Mouse (Mus musculus) lung, postnatal 0 days (tissue): ENCODE results near the gene Rnase13. TPM values are rescaled to one million over a fixed set of nuclear protein-coding genes. Genes with fewer than 3 reads are reported as not detected.

Experiments used
- ATAC-seq: fragments of 200-750 bp; cut with Nextera tagmentation; 2 replicates; pipeline ENCODE4 v1.8.0; 2017; ENCODE audit warnings: moderate library complexity
- DNase-seq: peaks from one replicate; pipeline ENCODE4 v3.0.0-alpha.2; 2016; ENCODE audit warnings: low spot score
- H3K27ac ChIP-seq: fragments of 300-500 bp; sonication (generic); 2 replicates; pipeline ENCODE4 v1.5.1; 2014; ENCODE audit warnings: antibody characterized with exemption, mild to moderate bottlenecking, low read length, mixed read lengths
- H3K27me3 ChIP-seq: fragments of 300-500 bp; sonication (generic); replicated peaks from 2 replicates; pipeline ENCODE4 v1.6.1; 2014; ENCODE audit warnings: low read length, mixed read lengths; ENCODE audit not compliant: insufficient read depth
- H3K36me3 ChIP-seq: fragments of 300-500 bp; sonication (generic); 2 replicates; pipeline ENCODE4 v1.6.1; 2014; ENCODE audit warnings: low read length, mixed read lengths; ENCODE audit not compliant: insufficient read depth
- H3K4me1 ChIP-seq: fragments of 300-500 bp; sonication (generic); 2 replicates; pipeline ENCODE4 v1.6.1; 2014; ENCODE audit warnings: antibody characterized with exemption, low read depth, low read length, mixed read lengths; ENCODE audit not compliant: insufficient read depth
- H3K4me2 ChIP-seq: fragments of 300-500 bp; sonication (generic); replicated peaks from 2 replicates; pipeline ENCODE4 v1.6.1; 2014; ENCODE audit warnings: low read depth, mild to moderate bottlenecking, low read length, moderate library complexity, mixed read lengths
- H3K4me3 ChIP-seq: fragments of 300-500 bp; sonication (generic); 2 replicates; pipeline ENCODE4 v1.5.1; 2014; ENCODE audit warnings: low read depth, low read length
- H3K9ac ChIP-seq: fragments of 300-500 bp; sonication (generic); replicated peaks from 2 replicates; pipeline ENCODE4 v1.6.1; 2014; ENCODE audit warnings: low read depth, mild to moderate bottlenecking
- H3K9me3 ChIP-seq: fragments of 300-500 bp; sonication (generic); 2 replicates; pipeline ENCODE4 v1.6.1; 2016; ENCODE audit warnings: low read length, mixed read lengths
- CTCF ChIP-seq: IDR thresholded peaks from 2 replicates; pipeline ENCODE4 v1.5.1; 2016; ENCODE audit warnings: antibody characterized with exemption, mild to moderate bottlenecking
- EP300 ChIP-seq: IDR thresholded peaks from 2 replicates; pipeline ENCODE4 v1.6.1; 2016; ENCODE audit warnings: antibody characterized with exemption, mild to moderate bottlenecking, control low read depth
- WGBS: fragments of 180-500 bp; shearing (Covaris S2); extraction: QIAGEN DNeasy Blood & Tissue Kit; methylation state at CpG from one replicate; pipeline ENCODE4 v1.1.7; 2014; 5-methylcytosine and 5-hydroxymethylcytosine counted together
- polyA plus RNA-seq: library from polyadenylated mRNA; unstranded; fragments of >200 nt; fragmentation: Nextera tagmentation; extraction: Ambion mirVana; gene quantifications from 2 replicates; pipeline ENCODE4 v1.2.1, GENCODE M21; 2015

Rnase13 gene
- polyA plus RNA-seq, 1 experiment from 2014 or later = not detected

DNA sequence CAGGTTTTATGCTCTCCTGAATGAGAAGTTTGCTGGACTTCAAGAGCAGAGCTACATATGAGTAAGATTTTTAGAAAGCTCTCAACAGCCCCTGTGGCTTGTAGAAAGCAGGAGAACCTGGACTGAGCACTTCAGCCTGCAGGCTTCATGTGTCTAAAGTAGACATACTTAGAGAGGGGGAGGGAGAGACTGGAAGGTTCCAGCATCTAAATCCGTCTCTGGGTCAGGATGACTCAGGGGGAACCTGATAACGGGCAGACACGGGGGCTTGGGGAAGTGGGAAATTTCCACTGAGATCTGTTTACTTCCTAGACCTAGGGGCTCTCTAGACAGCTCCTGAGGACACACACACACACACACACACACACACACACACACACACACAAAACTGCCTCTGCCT, 7.5 kb downstream of the Rnase13 start:
- 6% methylated on average over 3 of the region's 3 CpGs for WGBS
- H3K9me3 ChIP-seq = no peaks in the 10 kb centered on the region
- ATAC-seq (peak; percentile 9; the same call in 1 of the 2 replicates), DNase-seq (peak; percentile 83)
- H3K9ac ChIP-seq = no peak overlapping the region
- no peak overlapping the region for H3K4me3 ChIP-seq
- TF ChIP-seq EP300 (no peak), CTCF (no peak)
- H3K27ac ChIP-seq = peak overlapping the region; percentile 94
- H3K4me1 ChIP-seq = peaks cover 8% of the 10 kb centered on the region; the same call in 1 of the 2 replicates
- no peaks in the 10 kb centered on the region for H3K27me3 ChIP-seq
- H3K36me3 ChIP-seq = no peaks in the 10 kb centered on the region
- no peak overlapping the region for H3K4me2 ChIP-seq

DNA sequence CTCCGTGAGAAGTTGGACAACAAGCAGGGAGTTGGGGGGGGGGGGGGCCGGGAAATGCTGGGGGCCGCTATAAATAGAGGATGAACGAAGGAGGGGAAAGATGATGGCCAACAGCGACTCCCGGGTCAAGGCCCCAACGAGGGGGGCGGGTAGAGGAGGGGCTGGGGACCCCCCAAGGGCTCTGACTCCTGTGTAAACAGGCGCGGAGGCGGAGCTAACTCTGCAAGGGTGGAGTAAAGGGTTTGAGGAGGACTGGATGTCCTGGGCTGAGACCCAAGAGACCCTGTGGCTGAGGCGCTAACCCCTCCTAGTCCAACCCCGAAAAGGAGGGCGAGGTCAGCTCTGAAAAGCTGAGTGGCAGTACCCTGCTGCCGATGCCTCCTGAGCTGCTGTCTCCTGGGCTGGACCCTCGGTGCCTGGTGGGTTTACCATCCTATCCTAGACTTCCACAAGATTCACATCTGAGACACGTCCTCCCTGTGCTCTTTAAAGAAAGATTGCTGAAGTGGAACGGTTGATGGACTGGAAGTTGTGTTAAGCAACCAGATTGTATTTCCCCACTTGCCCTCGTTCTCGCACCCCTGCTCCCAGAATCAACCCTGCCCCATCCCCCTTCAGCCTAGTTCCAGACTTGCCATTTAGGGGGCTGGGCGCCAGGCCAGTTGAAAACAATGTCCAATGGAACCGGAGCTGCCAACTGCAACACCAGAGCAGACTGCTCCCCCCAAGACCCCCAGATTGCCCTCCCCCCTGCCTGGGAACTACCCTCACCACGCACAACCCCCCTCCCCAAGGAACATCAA, 8.4 kb downstream of the Rnase13 start, which contains the start of gene Ndrg2:
Gene Ndrg2, minus strand, starts transcription at position 199 of the 803 bp plus-strand sequence.
- H3K27me3 ChIP-seq = no peaks in the 10 kb centered on the region
- DNase-seq (peak; percentile 94), ATAC-seq (peak; percentile 87)
- peak within 1 kb of the TSS; percentile 78 for H3K4me2 ChIP-seq
- no peaks in the 10 kb centered on the region for H3K36me3 ChIP-seq
- H3K9me3 ChIP-seq = no peaks in the 10 kb centered on the region
- H3K9ac ChIP-seq = peak within 1 kb of the TSS; percentile 74
- WGBS = 3% methylated on average over 19 of the region's 23 CpGs
- TF ChIP-seq CTCF (0 out of 2 replicates have a peak, but pooled peaks have one; percentile 1), EP300 (peak; percentile 63)
- peaks cover 8% of the 10 kb centered on the region; the same call in 1 of the 2 replicates for H3K4me1 ChIP-seq
- peak within 1 kb of the TSS; percentile 57 for H3K4me3 ChIP-seq
- peak within 1 kb of the TSS; percentile 94 for H3K27ac ChIP-seq

DNA sequence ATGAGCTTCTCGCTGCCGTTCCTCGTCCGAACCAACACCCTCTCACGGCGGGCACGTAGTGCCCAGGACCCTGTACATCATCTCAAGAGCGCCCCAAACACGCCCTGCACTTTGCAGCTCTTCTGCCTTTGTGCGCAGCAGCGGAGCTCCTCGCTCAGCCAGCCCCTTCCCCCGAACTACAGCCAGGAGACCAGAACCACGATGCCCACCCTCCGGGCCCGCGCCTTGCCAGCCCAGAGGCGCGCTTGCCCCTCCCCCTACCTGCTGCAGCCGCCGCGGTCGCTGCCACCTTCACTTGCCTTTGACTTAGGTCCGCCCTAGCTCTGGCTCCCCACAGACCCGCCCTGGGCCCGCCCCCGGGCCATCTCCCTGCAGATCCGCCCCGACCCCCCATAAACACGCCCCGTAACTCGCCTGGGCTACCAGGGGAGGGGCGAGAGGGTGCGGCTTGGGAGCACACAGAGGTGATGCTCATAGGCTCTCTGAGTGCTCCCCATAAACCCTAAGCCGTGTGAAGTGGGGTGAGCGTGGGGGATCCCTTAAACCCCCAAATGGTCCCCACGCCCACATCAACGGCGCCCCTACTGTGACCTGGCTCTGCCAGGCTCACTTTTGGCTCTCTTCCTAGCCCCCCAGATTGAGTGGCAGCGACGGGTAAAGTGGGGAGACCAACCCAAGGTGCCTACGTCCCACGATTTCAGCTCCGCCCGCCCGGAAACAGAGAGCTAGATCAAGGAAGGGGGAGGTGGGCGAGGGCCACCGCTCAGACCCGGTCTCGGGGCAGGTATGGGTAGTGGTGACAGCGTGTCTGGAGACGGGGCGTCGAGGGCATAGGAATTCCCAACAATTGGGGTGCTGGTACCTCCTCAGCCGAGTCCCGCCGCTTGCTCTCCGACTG, 9.3 kb downstream of the Rnase13 start:
- Histone ChIP-seq H3K9me3 (no peaks in the 10 kb centered on the region), H3K9ac (peak overlapping the region; percentile 74), H3K27me3 (no peaks in the 10 kb centered on the region), H3K27ac (peak overlapping the region; percentile 94), H3K4me3 (peak overlapping the region; percentile 57), H3K4me1 (peaks cover 8% of the 10 kb centered on the region; the same call in 1 of the 2 replicates), H3K36me3 (no peaks in the 10 kb centered on the region), H3K4me2 (peak overlapping the region; percentile 78)
- TF ChIP-seq CTCF = no peak
- no peak for TF ChIP-seq EP300
- WGBS = under 1% methylated on average over 52 of the region's 58 CpGs
- ATAC-seq (peak; percentile 86), DNase-seq (peak; percentile 93)

DNA sequence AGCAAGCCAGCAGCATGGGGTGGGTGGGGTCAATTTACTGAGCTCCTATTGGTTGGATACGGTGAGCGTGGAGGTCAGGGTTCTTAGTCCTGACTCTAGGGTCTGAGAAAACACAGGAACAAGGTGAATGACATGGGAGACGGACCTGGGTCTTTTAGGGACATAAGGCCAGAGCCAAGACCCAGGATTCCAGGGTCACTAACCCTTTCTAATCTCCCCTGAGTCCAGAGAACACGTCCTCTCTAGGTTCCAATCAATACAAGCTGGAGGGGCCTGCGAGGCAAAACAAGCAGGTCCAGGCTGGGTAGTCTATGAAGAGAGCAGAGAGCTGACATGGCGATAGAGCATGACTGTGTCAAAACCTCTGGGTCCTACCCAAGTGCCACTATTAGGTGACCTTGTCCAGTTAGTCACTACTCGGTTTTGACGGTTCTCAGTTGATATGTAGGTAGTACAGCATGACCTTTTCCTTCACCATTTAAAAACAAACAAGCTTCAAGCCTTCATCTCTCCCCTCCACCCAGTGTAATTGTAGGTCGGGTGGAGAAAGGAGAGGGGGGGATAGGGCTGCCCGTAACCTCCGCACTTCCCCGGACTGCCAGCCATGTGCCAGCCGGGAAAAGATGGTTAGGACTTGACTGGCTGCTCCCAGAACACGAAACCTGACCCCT, 10.0 kb downstream of the Rnase13 start:
- Histone ChIP-seq H3K4me2 (peak overlapping the region; percentile 78), H3K27me3 (no peaks in the 10 kb centered on the region), H3K9me3 (no peaks in the 10 kb centered on the region), H3K4me1 (peaks cover 8% of the 10 kb centered on the region; the same call in 1 of the 2 replicates), H3K4me3 (peak overlapping the region; percentile 57), H3K36me3 (no peaks in the 10 kb centered on the region), H3K27ac (peak overlapping the region; percentile 94), H3K9ac (peak overlapping the region; percentile 74)
- no peak for ATAC-seq
- TF ChIP-seq CTCF (no peak), EP300 (no peak)
- DNase-seq = no peak
- WGBS = 10% methylated on average over 14 of the region's 14 CpGs

DNA sequence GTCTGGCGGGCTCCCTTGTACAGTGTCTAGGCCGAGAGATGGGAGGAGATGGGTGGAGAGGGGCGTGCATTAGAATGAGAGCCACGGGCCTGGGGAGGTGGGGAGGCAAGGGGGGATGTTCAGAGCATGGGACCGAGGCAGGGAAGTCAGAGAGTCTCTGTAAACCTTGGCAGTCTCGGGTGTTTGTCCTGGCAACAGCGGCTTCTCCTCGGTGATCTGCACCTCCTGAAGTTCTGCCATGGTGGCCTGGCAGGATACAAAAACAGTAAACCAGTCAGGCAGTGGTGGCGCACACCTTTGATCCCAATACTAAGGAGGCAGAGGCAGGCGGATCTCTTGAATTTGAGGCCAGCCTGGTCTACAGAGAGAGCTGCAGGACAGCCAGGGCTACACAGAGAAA, 11.3 kb downstream of the Rnase13 start:
- TF ChIP-seq EP300 = no peak
- no peak for TF ChIP-seq CTCF
- Histone ChIP-seq H3K9me3 (no peaks in the 10 kb centered on the region), H3K4me3 (no peak overlapping the region), H3K36me3 (no peaks in the 10 kb centered on the region), H3K9ac (no peak overlapping the region), H3K4me2 (peak overlapping the region; percentile 78; the same call in 1 of the 2 replicates), H3K27me3 (no peaks in the 10 kb centered on the region), H3K27ac (no peak overlapping the region), H3K4me1 (peaks cover 8% of the 10 kb centered on the region; the same call in 1 of the 2 replicates)
- no peak for ATAC-seq
- no peak for DNase-seq
- WGBS = 86% methylated on average over 10 of the region's 10 CpGs
